Mouse (Mus musculus): ENCODE measurements around the gene Rgl1.

DNA sequence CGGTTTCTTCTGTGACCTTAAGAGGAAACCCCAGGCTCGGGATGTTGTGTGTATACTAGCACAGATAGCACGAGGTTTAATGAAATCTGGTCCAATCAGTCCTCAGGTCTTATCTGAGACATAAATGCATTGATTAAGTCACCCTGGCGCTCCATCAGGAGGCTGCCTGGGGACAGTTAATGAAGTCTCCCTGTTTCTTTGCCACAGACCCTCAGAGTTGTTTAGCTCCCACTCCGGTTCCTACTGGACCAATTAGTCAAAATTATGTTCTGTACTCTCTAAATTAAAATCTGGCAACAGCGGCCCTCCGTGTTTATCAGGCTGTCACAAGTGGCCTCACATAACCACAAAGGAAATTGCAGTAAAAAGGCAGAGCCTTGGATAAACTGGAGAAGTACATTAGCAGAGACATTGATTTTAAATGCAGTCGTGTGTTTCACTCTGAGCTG lies 78.4 kb downstream of the Rgl1 start:
- TF ChIP-seq CTCF (IDR thresholded peaks at IDR 0.05; ENCODE audit: low read depth, low read length) (no peak), POLR2A (IDR thresholded peaks at IDR 0.05; ENCODE audit: extremely low read depth, insufficient read depth, low read length) (no peak)

All from liver, adult 2 months (tissue).